Mouse (Mus musculus) MEL (cell line): ENCODE data around the gene Antxr1. TPM values are rescaled to one million over a fixed set of nuclear protein-coding genes. Genes with fewer than 3 reads are reported as not detected.

Experiments
- DNase-seq: peaks from one replicate; pipeline ENCODE4 v3.0.0; 2011; ENCODE audit warnings: low read depth, low spot score
- H3K27ac ChIP-seq: 2 replicates; pipeline ENCODE4 v1.5.1; 2012; ENCODE audit warnings: low read depth, mild to moderate bottlenecking, control low read depth, low read length, moderate library complexity; ENCODE audit not compliant: control insufficient read depth
- H3K27me3 ChIP-seq, 2 experiments: fragments of 150-350 bp in 1 of 2; sonication (generic) in 1 of 2; 2 replicates each; pipeline ENCODE4 v1.6.1; 2012; ENCODE audit warnings: low read length in 2 of 2, mild to moderate bottlenecking in 2 of 2, improper control_type of control experiment in 1 of 2, moderate library complexity in 1 of 2; ENCODE audit not compliant: insufficient read depth in 2 of 2, control insufficient read depth in 1 of 2
- H3K36me3 ChIP-seq, 2 experiments: 2 replicates each; pipeline ENCODE4 v1.6.1; 2012 to 2014; ENCODE audit warnings: low read length in 2 of 2, improper control_type of control experiment in 1 of 2, inconsistent platforms in 1 of 2, mild to moderate bottlenecking in 1 of 2; ENCODE audit not compliant: insufficient read depth in 2 of 2, control insufficient read depth in 1 of 2
- H3K4me1 ChIP-seq, 2 experiments: fragments of 150-350 bp in 1 of 2; sonication (generic) in 1 of 2; 2 replicates each; pipeline ENCODE4 v1.6.1; 2012; ENCODE audit warnings: low read length in 2 of 2, improper control_type of control experiment in 1 of 2, mild to moderate bottlenecking in 1 of 2; ENCODE audit not compliant: insufficient read depth in 2 of 2, control insufficient read depth in 1 of 2
- H3K4me3 ChIP-seq, 2 experiments: fragments of 150-350 bp in 1 of 2; sonication (generic) in 1 of 2; 2 replicates each; pipeline ENCODE4 v1.5.1; 2012; ENCODE audit warnings: low read depth in 2 of 2, low read length in 2 of 2, mild to moderate bottlenecking in 2 of 2, moderate library complexity in 2 of 2, control low read depth in 1 of 2, improper control_type of control experiment in 1 of 2; ENCODE audit not compliant: control insufficient read depth in 1 of 2, insufficient read depth in 1 of 2
- H3K79me2 ChIP-seq: 2 replicates; pipeline ENCODE4 v1.6.1; 2012; ENCODE audit warnings: mild to moderate bottlenecking, low read length, moderate library complexity; ENCODE audit not compliant: control insufficient read depth, poor library complexity, insufficient read depth
- H3K9ac ChIP-seq: 2 replicates; pipeline ENCODE4 v1.6.1; 2012; ENCODE audit warnings: low read depth, mild to moderate bottlenecking, control low read depth, low read length, moderate library complexity; ENCODE audit not compliant: control insufficient read depth, poor library complexity, severe bottlenecking
- H3K9me3 ChIP-seq: fragments of 150-350 bp; sonication (generic); replicated peaks from 2 replicates; pipeline ENCODE4 v1.6.1; 2012; ENCODE audit warnings: mild to moderate bottlenecking, low read length, improper control_type of control experiment, moderate library complexity; ENCODE audit not compliant: insufficient read depth
- BHLHE40 ChIP-seq: IDR thresholded peaks from 2 replicates; pipeline ENCODE4 v1.6.1; 2012; ENCODE audit warnings: low read depth, mild to moderate bottlenecking, inconsistent platforms, low read length, improper control_type of control experiment, borderline replicate concordance
- CTCF ChIP-seq, 3 experiments: IDR thresholded peaks in 2 of 3; conservative IDR thresholded peaks in 1 of 3; 2 replicates each; pipeline ENCODE4 v1.5.1; 2011 to 2012; ENCODE audit warnings: low read length in 3 of 3, low read depth in 2 of 3, mild to moderate bottlenecking in 2 of 3, improper control_type of control experiment in 1 of 3, inconsistent platforms in 1 of 3, mixed read lengths in 1 of 3, moderate library complexity in 1 of 3; ENCODE audit not compliant: control insufficient read depth in 1 of 3, insufficient read depth in 1 of 3, poor library complexity in 1 of 3, severe bottlenecking in 1 of 3
- ELF1 ChIP-seq: IDR thresholded peaks from 2 replicates; pipeline ENCODE4 v1.6.1; 2014; ENCODE audit warnings: low read depth, mild to moderate bottlenecking, inconsistent platforms, low read length, improper control_type of control experiment, moderate library complexity
- ETS1 ChIP-seq: IDR thresholded peaks from 2 replicates; pipeline ENCODE4 v1.6.1; 2012; ENCODE audit warnings: low read depth, mild to moderate bottlenecking, inconsistent platforms, low read length, improper control_type of control experiment, moderate library complexity
- GABPA ChIP-seq: IDR thresholded peaks from 2 replicates; pipeline ENCODE4 v1.6.1; 2012; ENCODE audit warnings: low read depth, mild to moderate bottlenecking, inconsistent platforms, low read length, improper control_type of control experiment, moderate library complexity
- GATA1 ChIP-seq: IDR thresholded peaks from 2 replicates; pipeline ENCODE4 v1.6.1; 2011; ENCODE audit warnings: low read depth, low read length, improper control_type of control experiment
- HCFC1 ChIP-seq: IDR thresholded peaks from 2 replicates; pipeline ENCODE4 v1.6.1; 2012; ENCODE audit warnings: low read depth, mild to moderate bottlenecking, inconsistent platforms, low read length, improper control_type of control experiment, moderate library complexity
- JUND ChIP-seq: IDR thresholded peaks from 2 replicates; pipeline ENCODE4 v1.6.1; 2011; ENCODE audit warnings: low read depth, mild to moderate bottlenecking, improper control_type of control experiment, low read length
- MXI1 ChIP-seq: IDR thresholded peaks from 2 replicates; pipeline ENCODE4 v1.6.1; 2011; ENCODE audit warnings: mild to moderate bottlenecking, low read depth, low read length, improper control_type of control experiment
- NELFE ChIP-seq: IDR thresholded peaks from 2 replicates; pipeline ENCODE4 v1.6.1; 2011; ENCODE audit warnings: low read depth, low read length, improper control_type of control experiment
- POLR2A ChIP-seq, 2 experiments: IDR thresholded peaks; 2 replicates each; pipeline ENCODE4 v1.6.1; 2011 to 2012; ENCODE audit warnings: low read length in 2 of 2, mild to moderate bottlenecking in 2 of 2, control low read depth in 1 of 2, improper control_type of control experiment in 1 of 2, low read depth in 1 of 2, moderate library complexity in 1 of 2; ENCODE audit not compliant: control insufficient read depth in 1 of 2, insufficient read depth in 1 of 2, poor library complexity in 1 of 2
- RAD21 ChIP-seq: IDR thresholded peaks from 2 replicates; pipeline ENCODE4 v1.6.1; 2011; ENCODE audit warnings: mild to moderate bottlenecking, low read depth, low read length, improper control_type of control experiment
- SIN3A ChIP-seq: IDR thresholded peaks from 2 replicates; pipeline ENCODE4 v1.6.1; 2012; ENCODE audit warnings: low read length, improper control_type of control experiment, inconsistent platforms
- TBP ChIP-seq: IDR thresholded peaks from 2 replicates; pipeline ENCODE4 v1.8.0; 2011; ENCODE audit warnings: low read depth, low read length, improper control_type of control experiment
- TCF12 ChIP-seq: IDR thresholded peaks from 2 replicates; pipeline ENCODE4 v1.6.1; 2014; ENCODE audit warnings: low read depth, mild to moderate bottlenecking, inconsistent platforms, low read length, improper control_type of control experiment, moderate library complexity
- UBTF ChIP-seq: IDR thresholded peaks from 2 replicates; pipeline ENCODE4 v1.6.1; 2012; ENCODE audit warnings: low read depth, mild to moderate bottlenecking, inconsistent platforms, low read length, improper control_type of control experiment, moderate library complexity, borderline replicate concordance; ENCODE audit not compliant: insufficient read depth
- USF1 ChIP-seq: IDR thresholded peaks from 2 replicates; pipeline ENCODE4 v1.6.1; 2014; ENCODE audit warnings: low read depth, mild to moderate bottlenecking, inconsistent platforms, low read length, improper control_type of control experiment, moderate library complexity
- USF2 ChIP-seq, 2 experiments: IDR thresholded peaks; 2 replicates each; pipeline ENCODE4 v1.6.1; 2011 to 2012; ENCODE audit warnings: improper control_type of control experiment in 2 of 2, low read length in 2 of 2, borderline replicate concordance in 1 of 2, inconsistent platforms in 1 of 2, low read depth in 1 of 2, mild to moderate bottlenecking in 1 of 2; ENCODE audit not compliant: insufficient read depth in 1 of 2
- polyA plus RNA-seq, 2 experiments: library from polyadenylated mRNA; stranded (reverse) in 1 of 2; unstranded in 1 of 2; fragments of >175 nt in 1 of 2; fragments of >200 nt in 1 of 2; gene quantifications; 2 replicates each; pipeline versions ENCODE4 v1.2.1 to v1.2.4; 2012; ENCODE audit warnings: low replicate concordance in 2 of 2, low read depth in 1 of 2; ENCODE audit not compliant: insufficient read length in 2 of 2, insufficient read depth in 1 of 2, missing spikeins in 1 of 2
- total RNA-seq: library from RNA; depleted of rRNA; stranded (reverse); fragments of 300-350 nt; gene quantifications from 2 replicates; pipeline ENCODE4 v1.2.3, GENCODE M21; 2012

Gene Antxr1
- total and polyA plus RNA-seq, 3 experiments = 0.10 TPM; not detected in 2

GRCm38 (mm10) chr6:87219061-87219992, 116.3 kb downstream of the Antxr1 start:
- Histone ChIP-seq H3K9me3 (no peaks in the 10 kb centered on the region), H3K4me1 (no peaks in the 10 kb centered on the region), H3K27me3 (peaks cover 0 to 5% of the 10 kb centered on the region in 2 experiments; a peak in 3 of 4 replicates), H3K27ac (no peak overlapping the region), H3K9ac (no peak overlapping the region), H3K79me2 (no peaks in the 10 kb centered on the region), H3K36me3 (no peaks in the 10 kb centered on the region), H3K4me3 (no peak overlapping the region)
- DNase-seq = no peak
- TF ChIP-seq ELF1 = no peak
- no peak for TF ChIP-seq GABPA
- TF ChIP-seq NELFE = no peak
- TF ChIP-seq GATA1 = no peak
- TF ChIP-seq MXI1 = no peak
- TF ChIP-seq BHLHE40 = no peak
- TF ChIP-seq SIN3A = no peak
- no peak for TF ChIP-seq UBTF
- no peak for TF ChIP-seq HCFC1
- no peak for TF ChIP-seq USF2 (IDR thresholded peaks at IDR 0.05; ENCODE audit: borderline replicate concordance in 1 of 2, insufficient read depth in 1 of 2, low read depth in 1 of 2, low read length in 2 of 2)
- TF ChIP-seq TBP = no peak
- no peak for TF ChIP-seq CTCF (IDR thresholded peaks at IDR 0.05 in 2 of 3, conservative IDR thresholded peaks at IDR 0.05 in 1 of 3; ENCODE audit: control insufficient read depth in 1 of 3, insufficient read depth in 1 of 3, low read depth in 2 of 3, low read length in 3 of 3, poor library complexity in 1 of 3, severe bottlenecking in 1 of 3)
- TF ChIP-seq RAD21 = no peak
- TF ChIP-seq POLR2A (IDR thresholded peaks at IDR 0.05; ENCODE audit: control insufficient read depth in 1 of 2, insufficient read depth in 1 of 2, low read depth in 1 of 2, low read length in 2 of 2, poor library complexity in 1 of 2) = no peak
- no peak for TF ChIP-seq ETS1
- no peak for TF ChIP-seq USF1

- Histone ChIP-seq H3K79me2 (no peaks in the 10 kb centered on the region), H3K9me3 (no peaks in the 10 kb centered on the region), H3K27ac (no peak overlapping the region), H3K9ac (no peak overlapping the region), H3K27me3 (peaks cover 0 to 6% of the 10 kb centered on the region in 2 experiments; a peak in 3 of 4 replicates), H3K4me1 (no peaks in the 10 kb centered on the region), H3K4me3 (no peak overlapping the region), H3K36me3 (no peaks in the 10 kb centered on the region)
- DNase-seq = no peak
- TF ChIP-seq TCF12 = no peak
- TF ChIP-seq JUND = no peak
- TF ChIP-seq GABPA = no peak
- TF ChIP-seq ELF1 = no peak
- no peak for TF ChIP-seq ETS1
These were observed 119.5 kb downstream of the Antxr1 start for GRCm38 (mm10) chr6:87216114-87216591.
